Mouse (Mus musculus) small intestine, adult 2 months (tissue): ENCODE measurements at regions not wholly inside any gene's neighbourhood (a gene's known extent, or its start where the extent isn't known, plus 50 kb on each side); places are given as distances from the start of the nearest gene placed in this dataset.

Source experiments
- H3K27ac ChIP-seq: fragments of 200-500 bp; 2 replicates; pipeline ENCODE4 v1.5.1; 2012; ENCODE audit warnings: low read depth, low read length, control low read depth, inconsistent platforms; ENCODE audit not compliant: insufficient read depth
- H3K27me3 ChIP-seq: fragments of 200-500 bp; 2 replicates; pipeline ENCODE4 v1.6.1; 2012; ENCODE audit warnings: mild to moderate bottlenecking, moderate library complexity, low read length, inconsistent platforms; ENCODE audit not compliant: control insufficient read depth, insufficient read depth
- H3K36me3 ChIP-seq: fragments of 200-500 bp; 2 replicates; pipeline ENCODE4 v1.6.1; 2012; ENCODE audit warnings: mild to moderate bottlenecking, low read length, control low read depth, inconsistent platforms; ENCODE audit not compliant: control insufficient read depth, insufficient read depth
- H3K4me1 ChIP-seq: fragments of 200-500 bp; 2 replicates; pipeline ENCODE4 v1.6.1; 2012; ENCODE audit warnings: low read length, inconsistent platforms, mixed read lengths; ENCODE audit not compliant: control insufficient read depth, insufficient read depth, insufficient read length
- H3K4me3 ChIP-seq: fragments of 200-500 bp; 2 replicates; pipeline ENCODE4 v1.5.1; 2012; ENCODE audit warnings: low read depth, mild to moderate bottlenecking, control low read depth, inconsistent platforms, low read length, moderate library complexity
- CTCF ChIP-seq: fragments of 200-500 bp; IDR thresholded peaks from 2 replicates; pipeline ENCODE4 v1.5.1; 2012; ENCODE audit warnings: low read depth, mild to moderate bottlenecking, control low read depth, inconsistent platforms, low read length, moderate library complexity, mixed read lengths; ENCODE audit not compliant: insufficient replicate concordance, insufficient read length; ENCODE audit errors: extremely low read depth
- POLR2A ChIP-seq: fragments of 200-500 bp; IDR thresholded peaks from 2 replicates; pipeline ENCODE4 v1.6.1; 2012; ENCODE audit warnings: low read depth, mild to moderate bottlenecking, control low read depth, inconsistent platforms, low read length, moderate library complexity
- WGBS: fragments of 180-500 bp; shearing (Covaris S2); methylation state at CpG from one replicate; pipeline ENCODE4 v1.1.7; 2018; 5-methylcytosine and 5-hydroxymethylcytosine counted together

DNA sequence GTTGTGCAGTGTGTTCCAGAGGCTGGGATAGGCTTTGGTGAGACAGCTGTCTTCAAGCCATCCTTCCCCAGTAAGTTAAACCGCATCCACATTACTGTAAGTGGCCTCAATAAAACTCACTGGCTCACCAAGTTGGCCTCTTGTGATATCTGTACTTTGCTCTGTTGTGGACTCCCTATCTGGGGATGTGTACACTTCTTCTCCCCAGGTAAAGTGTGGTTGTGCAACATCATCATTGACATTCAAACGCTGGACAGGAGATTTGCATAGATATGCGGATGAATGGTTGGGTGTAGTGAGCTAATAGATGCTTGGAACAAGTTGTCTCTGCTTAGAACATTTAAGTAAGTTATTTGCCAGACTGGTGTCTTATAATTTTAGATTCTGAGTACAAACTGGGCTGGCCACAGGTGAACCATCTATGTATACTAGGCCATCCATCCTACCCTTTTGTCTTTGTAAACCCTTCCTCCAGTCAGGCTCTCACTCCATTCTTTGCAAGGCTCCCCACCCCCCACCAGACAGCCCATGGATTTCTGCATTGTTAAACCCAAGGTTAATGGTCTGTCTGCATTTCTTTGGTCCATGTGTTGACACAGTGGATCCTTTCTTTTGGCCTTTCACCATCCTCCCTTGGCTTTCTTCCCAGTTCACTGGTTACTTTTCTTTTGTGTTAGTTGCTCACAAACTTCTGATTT lies 303.0 kb downstream of the Plpp3 start:
- Histone ChIP-seq H3K27me3 (no peaks in the 10 kb centered on the region), H3K4me1 (no peaks in the 10 kb centered on the region), H3K27ac (no peak overlapping the region), H3K36me3 (no peaks in the 10 kb centered on the region), H3K4me3 (no peak overlapping the region)
- WGBS: 31% methylated on average over 3 of the region's 3 CpGs
- TF ChIP-seq POLR2A (no peak), CTCF (no peak)

DNA sequence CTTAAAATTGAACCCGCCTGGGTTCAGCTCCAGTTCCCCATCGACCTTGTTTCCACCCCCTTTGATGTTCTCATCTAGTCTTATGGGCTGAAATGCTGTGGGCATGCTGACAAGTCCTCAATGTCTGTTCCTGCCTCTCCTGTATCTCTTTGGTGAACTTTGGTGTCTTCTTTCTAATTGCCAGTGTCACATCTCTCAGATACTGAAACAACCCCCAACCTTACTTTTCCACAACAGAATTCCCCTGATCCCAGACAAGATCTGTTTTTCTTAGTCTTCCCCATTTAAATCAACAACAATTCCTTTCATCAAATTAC lies 303.5 kb downstream of the Plpp3 start:
- Histone ChIP-seq H3K4me3 (no peak overlapping the region), H3K4me1 (no peaks in the 10 kb centered on the region), H3K27ac (no peak overlapping the region), H3K27me3 (no peaks in the 10 kb centered on the region), H3K36me3 (no peaks in the 10 kb centered on the region)
- 55% methylated on average over 2 of the region's 2 CpGs for WGBS
- TF ChIP-seq POLR2A (no peak), CTCF (no peak)

DNA sequence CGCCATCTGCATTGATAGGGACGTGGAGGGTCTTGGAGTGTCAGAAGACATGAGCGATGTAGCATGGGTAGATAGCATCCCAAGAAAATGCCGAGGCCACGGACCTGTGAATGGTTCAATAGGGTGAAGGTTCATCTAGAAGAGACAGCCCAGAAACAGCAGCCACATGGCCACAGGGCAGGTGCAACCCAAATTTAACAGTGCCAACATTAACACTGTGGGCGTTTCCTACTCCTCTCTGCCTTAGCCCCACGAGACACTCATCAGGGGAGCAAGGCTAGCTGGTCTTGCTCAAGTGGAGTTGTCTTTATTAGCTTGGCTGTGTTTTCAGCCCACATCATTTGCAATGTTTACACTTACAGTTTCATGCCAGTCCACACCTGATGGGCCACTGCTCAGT lies 310.7 kb downstream of the Plpp3 start:
- TF ChIP-seq CTCF: no peak
- TF ChIP-seq POLR2A: no peak
- no peaks in the 10 kb centered on the region for H3K27me3 ChIP-seq
- no peaks in the 10 kb centered on the region for H3K36me3 ChIP-seq
- no peaks in the 10 kb centered on the region for H3K4me1 ChIP-seq
- H3K27ac ChIP-seq: no peak overlapping the region
- WGBS: 88% methylated on average over 7 of the region's 7 CpGs
- H3K4me3 ChIP-seq: no peak overlapping the region

DNA sequence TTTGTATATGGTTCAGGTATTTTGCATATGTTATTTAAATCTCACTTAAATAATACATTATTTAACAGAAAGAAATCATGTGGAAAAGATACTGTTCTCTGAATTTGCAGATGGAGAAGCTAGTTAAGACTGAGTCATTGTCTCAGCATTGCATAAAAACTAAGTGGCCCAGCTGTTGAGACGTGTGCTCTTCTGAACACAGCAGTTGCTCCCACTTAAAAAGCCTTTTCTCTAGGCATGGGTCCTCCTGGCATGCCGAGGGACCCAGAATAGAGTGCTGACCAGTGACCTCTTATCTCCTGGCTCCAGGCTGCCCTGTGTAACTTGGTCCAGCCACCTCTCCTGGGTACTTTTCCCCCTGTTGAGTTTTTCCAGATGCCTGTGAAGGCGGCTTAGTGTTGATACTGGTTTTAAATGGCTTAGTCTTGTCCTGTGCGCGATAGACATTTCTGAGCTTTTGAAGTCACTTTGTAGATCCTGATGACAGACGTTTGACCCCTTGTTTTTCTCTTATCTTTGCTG lies 312.2 kb downstream of the Plpp3 start:
- H3K27me3 ChIP-seq: no peaks in the 10 kb centered on the region
- H3K4me1 ChIP-seq: no peaks in the 10 kb centered on the region
- H3K4me3 ChIP-seq: no peak overlapping the region
- H3K36me3 ChIP-seq: no peaks in the 10 kb centered on the region
- no peak overlapping the region for H3K27ac ChIP-seq
- no peak for TF ChIP-seq POLR2A
- no peak for TF ChIP-seq CTCF
- 70% methylated on average over 6 of the region's 6 CpGs for WGBS

DNA sequence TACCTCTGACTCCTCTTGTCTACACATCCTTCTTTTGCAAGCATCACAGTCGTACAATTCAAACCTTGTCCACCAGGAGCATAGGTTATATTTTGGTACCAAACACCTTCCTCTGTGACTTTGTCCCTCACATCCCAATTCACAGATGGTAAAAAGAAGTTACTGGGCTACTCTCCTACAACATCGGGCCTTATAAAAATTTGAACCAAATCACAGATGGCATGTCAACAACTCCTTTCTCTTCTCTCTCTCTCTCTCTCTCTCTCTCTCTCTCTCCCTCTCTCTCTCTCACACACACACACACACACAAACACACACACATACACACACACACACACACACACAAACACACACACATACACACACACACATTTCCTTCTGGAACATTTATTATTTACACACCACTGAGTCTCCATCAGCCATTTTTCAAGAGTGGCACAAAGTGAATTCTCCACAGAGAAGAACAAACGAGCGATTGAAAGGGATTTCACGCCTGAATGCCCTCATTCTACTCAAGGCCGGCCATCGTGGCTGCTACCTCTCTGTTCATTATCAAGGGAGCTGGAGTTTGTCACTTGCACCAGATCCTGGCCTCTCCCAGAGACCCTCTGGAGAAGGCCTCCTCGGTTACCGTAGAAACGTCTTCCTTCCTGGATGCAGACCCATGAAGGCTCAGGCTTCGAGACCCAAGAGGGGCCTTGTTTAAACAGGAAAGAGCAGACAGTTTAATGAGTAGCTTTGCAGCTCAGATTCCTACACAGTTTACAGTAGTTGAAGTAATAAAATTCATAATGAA lies 314.7 kb upstream of the Gm12728 start:
- WGBS: 58% methylated on average over 11 of the region's 11 CpGs
- no peak for TF ChIP-seq POLR2A
- TF ChIP-seq CTCF: no peak
- H3K36me3 ChIP-seq: no peaks in the 10 kb centered on the region

DNA sequence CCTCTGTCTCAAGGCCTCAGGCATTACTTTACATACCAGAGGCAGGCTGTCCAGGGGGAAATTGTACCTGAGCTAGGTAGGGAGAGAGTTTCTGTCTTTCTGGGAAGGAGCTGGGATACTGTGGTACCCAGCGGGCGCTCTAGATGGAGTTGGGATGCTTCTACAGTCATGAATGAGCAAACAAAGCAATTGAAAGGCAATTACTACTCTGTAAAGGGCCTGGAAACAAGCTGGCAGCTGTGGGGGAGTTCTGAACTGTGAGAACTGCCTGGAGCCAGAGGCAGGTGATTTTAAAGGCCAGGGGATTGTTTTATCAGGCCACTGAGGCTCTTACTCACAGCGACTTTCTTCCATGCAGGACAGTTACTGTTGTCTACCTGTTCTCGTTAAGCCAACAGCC lies 313.3 kb upstream of the Gm12728 start:
- no peak overlapping the region for H3K4me3 ChIP-seq
- no peaks in the 10 kb centered on the region for H3K36me3 ChIP-seq
- no peak for TF ChIP-seq CTCF
- TF ChIP-seq POLR2A: no peak
- no peaks in the 10 kb centered on the region for H3K4me1 ChIP-seq
- 85% methylated on average over 4 of the region's 4 CpGs for WGBS
- no peak overlapping the region for H3K27ac ChIP-seq
- no peaks in the 10 kb centered on the region for H3K27me3 ChIP-seq

More for the DNA sequence above, 314.7 kb upstream of the Gm12728 start:
- Histone ChIP-seq H3K4me1 (no peaks in the 10 kb centered on the region), H3K4me3 (no peak overlapping the region), H3K27me3 (no peaks in the 10 kb centered on the region), H3K27ac (no peak overlapping the region)

DNA sequence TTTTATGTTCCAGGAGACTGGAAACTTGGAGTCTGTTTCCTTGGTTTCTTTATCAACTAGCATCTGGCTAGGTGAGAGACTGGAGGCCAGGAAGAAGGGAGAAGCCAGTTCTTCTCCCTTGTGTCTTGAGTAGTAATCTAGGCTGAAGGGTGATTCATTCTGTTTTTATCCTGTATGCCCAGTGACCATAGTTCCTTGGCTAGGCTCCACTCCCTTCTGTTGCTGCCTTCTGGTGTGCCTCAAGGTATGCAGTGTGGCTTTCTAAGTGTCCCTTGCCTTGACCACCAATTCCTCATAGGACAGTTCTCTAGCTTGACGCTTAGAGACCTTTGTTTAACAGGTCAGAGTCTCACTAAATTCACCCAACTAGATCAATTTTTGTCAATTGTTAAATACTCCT lies 303.3 kb upstream of the Gm12728 start:
- Histone ChIP-seq H3K27me3 (no peaks in the 10 kb centered on the region), H3K4me1 (no peaks in the 10 kb centered on the region), H3K4me3 (no peak overlapping the region), H3K27ac (no peak overlapping the region), H3K36me3 (no peaks in the 10 kb centered on the region)
- 81% methylated on average over 1 of the region's 1 CpGs for WGBS
- TF ChIP-seq CTCF (no peak), POLR2A (no peak)

DNA sequence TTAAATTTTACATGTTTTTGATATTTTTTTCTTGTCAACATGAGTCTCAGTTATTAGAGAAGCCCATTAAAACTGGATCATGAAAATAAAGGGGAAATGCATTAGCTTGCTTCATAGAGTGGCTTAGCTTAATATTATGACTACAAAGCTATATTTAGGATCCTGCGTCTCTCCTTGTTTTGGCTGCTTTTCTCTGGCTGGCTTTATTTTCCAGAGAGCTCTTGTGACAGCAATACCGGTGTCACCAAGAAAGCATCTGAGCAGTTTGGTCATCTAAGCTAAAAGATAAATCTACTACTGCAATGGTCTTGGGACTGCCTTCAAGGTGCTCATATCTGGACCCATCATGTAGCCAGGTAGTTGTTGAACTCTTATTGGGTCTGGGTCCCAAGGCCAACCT lies 293.5 kb upstream of the Gm12728 start:
- TF ChIP-seq POLR2A (no peak), CTCF (no peak)
- no peak overlapping the region for H3K4me3 ChIP-seq
- no peak overlapping the region for H3K27ac ChIP-seq
- H3K27me3 ChIP-seq: no peaks in the 10 kb centered on the region
- WGBS: 89% methylated on average over 2 of the region's 2 CpGs
- no peaks in the 10 kb centered on the region for H3K4me1 ChIP-seq
- no peaks in the 10 kb centered on the region for H3K36me3 ChIP-seq
